Mouse (Mus musculus) forebrain, embryonic 12.5 days (tissue): ENCODE data around the gene Rcn3. TPM values are rescaled to one million over a fixed set of nuclear protein-coding genes. Genes with fewer than 3 reads are reported as not detected.

Experiments used
- ATAC-seq: fragments of 200-750 bp; cut with Nextera tagmentation; 2 replicates; pipeline ENCODE4 v1.8.0; 2017; ENCODE audit warnings: moderate TSS enrichment; ENCODE audit not compliant: low FRiP score
- H3K27ac ChIP-seq: fragments of 300-500 bp; sonication (generic); 2 replicates; pipeline ENCODE4 v1.5.1; 2016; ENCODE audit warnings: mild to moderate bottlenecking
- H3K27me3 ChIP-seq: fragments of 300-500 bp; sonication (generic); 2 replicates; pipeline ENCODE4 v1.6.1; 2016; ENCODE audit warnings: mild to moderate bottlenecking
- H3K36me3 ChIP-seq: fragments of 300-500 bp; sonication (generic); replicated peaks from 2 replicates; pipeline ENCODE4 v1.6.1; 2016; ENCODE audit warnings: mild to moderate bottlenecking
- H3K4me1 ChIP-seq: fragments of 300-500 bp; sonication (generic); 2 replicates; pipeline ENCODE4 v1.6.1; 2016
- H3K4me2 ChIP-seq: fragments of 300-500 bp; sonication (generic); 2 replicates; pipeline ENCODE4 v1.6.1; 2016; ENCODE audit warnings: mild to moderate bottlenecking, moderate library complexity
- H3K4me3 ChIP-seq: fragments of 300-500 bp; sonication (generic); replicated peaks from 2 replicates; pipeline ENCODE4 v1.5.1; 2016; ENCODE audit warnings: mild to moderate bottlenecking
- H3K9ac ChIP-seq: fragments of 300-500 bp; sonication (generic); 2 replicates; pipeline ENCODE4 v1.6.1; 2016; ENCODE audit warnings: mild to moderate bottlenecking
- H3K9me3 ChIP-seq: fragments of 300-500 bp; sonication (generic); 2 replicates; pipeline ENCODE4 v1.6.1; 2016
- WGBS: fragments of 180-500 bp; shearing (Covaris S2); methylation state at CpG from one replicate; pipeline ENCODE4 v1.1.7; 2016; 5-methylcytosine and 5-hydroxymethylcytosine counted together
- polyA plus RNA-seq: library from polyadenylated mRNA; unstranded; fragments of >200 nt; fragmentation: Nextera tagmentation; extraction: Ambion mirVana; gene quantifications from 2 replicates; pipeline ENCODE4 v1.2.1, GENCODE M21; 2016

Rcn3 gene
- polyA plus RNA-seq, 1 experiment from 2014 or later: 101 TPM

GRCm38 (mm10) chr7:45048923-45049657 lies 42.9 kb downstream of the Rcn3 start:
- peaks cover 27% of the 10 kb centered on the region for H3K4me1 ChIP-seq
- H3K36me3 ChIP-seq: peaks cover 65% of the 10 kb centered on the region
- WGBS: 96% methylated on average over 23 of the region's 23 CpGs

DNA sequence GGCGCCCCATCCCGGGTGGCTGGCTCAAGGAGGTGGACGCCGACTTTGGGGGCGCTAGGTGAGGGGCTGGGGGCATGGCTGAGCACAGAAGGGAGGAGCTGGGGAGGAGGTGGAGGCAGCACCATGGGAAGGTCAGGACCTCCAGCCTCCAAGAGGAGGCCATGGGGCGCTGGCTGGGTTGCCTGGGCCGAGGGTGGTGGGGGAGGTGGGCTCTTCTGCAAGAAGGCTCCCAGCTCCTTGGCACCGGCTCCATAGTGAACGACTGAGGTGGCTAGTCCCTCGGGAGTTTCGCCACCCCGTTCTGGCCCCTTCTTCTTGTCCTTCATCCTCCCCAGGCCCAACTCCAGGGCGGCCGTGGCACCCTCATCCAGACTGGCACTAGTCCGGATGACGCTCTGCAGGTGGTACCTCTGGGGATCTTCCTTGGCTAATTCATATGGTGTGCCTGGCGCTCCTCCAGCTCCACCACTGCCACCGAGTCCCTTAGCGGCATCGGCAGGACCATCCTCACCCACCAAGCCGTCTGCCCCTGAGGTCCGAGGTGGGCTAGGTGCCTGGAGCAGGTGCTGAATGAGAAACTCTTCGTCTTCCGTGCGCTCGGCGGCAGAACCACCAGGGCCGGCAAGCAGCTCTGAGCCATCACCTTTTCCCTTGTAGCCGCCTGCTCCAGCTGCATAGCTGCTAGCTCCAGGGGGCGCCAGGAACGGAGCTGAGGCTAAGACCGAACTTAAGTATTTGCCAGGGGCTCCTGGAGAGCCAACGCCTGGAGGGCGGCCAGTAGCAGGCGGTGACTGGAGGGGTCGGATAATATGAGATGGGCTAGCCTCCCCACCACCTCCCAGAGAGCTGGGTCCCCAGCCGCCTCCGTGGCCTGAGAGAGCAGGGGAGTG lies 43.8 kb downstream of the Rcn3 start:
- Histone ChIP-seq H3K27me3 (no peaks in the 10 kb centered on the region), H3K4me3 (no peak overlapping the region), H3K36me3 (peaks cover 74% of the 10 kb centered on the region), H3K9ac (no peak overlapping the region), H3K27ac (no peak overlapping the region), H3K4me1 (peaks cover 22% of the 10 kb centered on the region), H3K4me2 (no peak overlapping the region), H3K9me3 (no peaks in the 10 kb centered on the region)
- ATAC-seq: no peak
- 93% methylated on average over 38 of the region's 38 CpGs for WGBS

More at GRCm38 (mm10) chr7:45048923-45049657, 42.9 kb downstream of the Rcn3 start:
- Histone ChIP-seq H3K27me3 (no peaks in the 10 kb centered on the region), H3K4me2 (no peak overlapping the region), H3K9ac (no peak overlapping the region), H3K4me3 (no peak overlapping the region), H3K27ac (no peak overlapping the region), H3K9me3 (no peaks in the 10 kb centered on the region)
- no peak for ATAC-seq

- peaks cover 22% of the 10 kb centered on the region for H3K4me1 ChIP-seq
- H3K27ac ChIP-seq: no peak overlapping the region
- no peak overlapping the region for H3K4me2 ChIP-seq
- ATAC-seq: no peak
- 98% methylated on average over 14 of the region's 14 CpGs for WGBS
- H3K36me3 ChIP-seq: peaks cover 81% of the 10 kb centered on the region
- H3K4me3 ChIP-seq: no peak overlapping the region
- H3K9ac ChIP-seq: no peak overlapping the region
- no peaks in the 10 kb centered on the region for H3K27me3 ChIP-seq
- H3K9me3 ChIP-seq: no peaks in the 10 kb centered on the region
Measured at GRCm38 (mm10) chr7:45047491-45047890, 44.5 kb downstream of the Rcn3 start.

DNA sequence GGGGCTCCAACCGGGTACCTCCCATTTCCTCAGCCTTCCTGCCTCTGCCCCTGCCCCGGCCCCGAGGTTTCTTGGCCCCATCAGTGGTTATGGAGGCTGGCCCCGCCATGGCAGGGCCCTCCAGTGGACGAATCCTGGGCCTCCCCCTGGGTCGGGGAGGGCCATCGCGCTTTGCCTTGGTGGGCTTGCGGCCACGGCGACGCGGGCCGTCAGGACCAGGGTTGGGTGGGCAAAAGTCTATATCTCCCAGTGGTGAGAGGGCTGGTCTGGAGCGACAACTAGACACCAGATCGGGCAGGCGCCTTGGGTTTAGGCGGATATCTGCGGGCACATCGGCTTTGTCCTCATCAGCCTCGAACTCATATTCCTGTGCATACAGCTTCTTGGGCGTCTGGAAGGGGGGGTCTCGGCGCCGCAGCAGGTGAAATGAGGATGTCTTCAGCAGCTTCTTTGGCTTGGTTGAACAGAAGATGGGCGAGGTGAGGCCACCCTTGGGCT lies 45.1 kb downstream of the Rcn3 start:
- H3K9me3 ChIP-seq: no peaks in the 10 kb centered on the region
- ATAC-seq: no peak
- no peaks in the 10 kb centered on the region for H3K27me3 ChIP-seq
- no peak overlapping the region for H3K9ac ChIP-seq
- 97% methylated on average over 26 of the region's 26 CpGs for WGBS
- no peak overlapping the region for H3K4me2 ChIP-seq
- H3K4me3 ChIP-seq: no peak overlapping the region
- H3K36me3 ChIP-seq: peaks cover 87% of the 10 kb centered on the region
- H3K27ac ChIP-seq: no peak overlapping the region
- peaks cover 21% of the 10 kb centered on the region for H3K4me1 ChIP-seq

DNA sequence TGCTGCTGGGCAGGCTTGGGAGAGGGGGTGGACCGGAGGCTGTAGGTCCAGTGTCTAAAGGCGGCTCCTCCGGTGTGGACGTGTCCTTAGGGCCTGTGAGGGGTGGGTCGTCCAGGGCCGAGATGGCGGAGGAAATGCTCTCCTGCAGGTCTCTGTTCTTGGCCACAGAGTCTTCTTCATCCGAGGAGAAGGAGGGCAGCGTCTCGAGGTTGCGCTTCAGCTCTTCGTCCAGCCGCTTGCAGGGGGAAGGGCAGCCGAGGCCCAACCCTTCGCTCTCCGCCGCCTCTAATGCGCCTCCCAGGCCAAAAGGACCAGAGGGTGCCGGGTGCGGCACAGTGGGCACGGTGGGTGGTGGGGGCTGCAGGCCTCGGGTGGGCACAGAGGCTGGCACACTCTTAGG lies 46.3 kb downstream of the Rcn3 start:
- Histone ChIP-seq H3K36me3 (peaks cover 99% of the 10 kb centered on the region), H3K4me1 (peaks cover 9% of the 10 kb centered on the region), H3K4me3 (no peak overlapping the region), H3K9ac (no peak overlapping the region), H3K4me2 (no peak overlapping the region), H3K27ac (no peak overlapping the region), H3K27me3 (no peaks in the 10 kb centered on the region), H3K9me3 (no peaks in the 10 kb centered on the region)
- no peak for ATAC-seq
- 94% methylated on average over 22 of the region's 22 CpGs for WGBS

GRCm38 (mm10) chr7:45043307-45043706 lies 48.7 kb downstream of the Rcn3 start:
- H3K4me3 ChIP-seq: no peak overlapping the region
- H3K36me3 ChIP-seq: peaks cover 99% of the 10 kb centered on the region
- ATAC-seq: no peak
- no peaks in the 10 kb centered on the region for H3K27me3 ChIP-seq
- no peaks in the 10 kb centered on the region for H3K9me3 ChIP-seq
- WGBS: 96% methylated on average over 14 of the region's 14 CpGs
- H3K9ac ChIP-seq: no peak overlapping the region
- no peak overlapping the region for H3K27ac ChIP-seq
- H3K4me1 ChIP-seq: 0 out of 2 replicates have a peak, but pooled peaks cover 2% of the 10 kb centered on the region
- no peak overlapping the region for H3K4me2 ChIP-seq

GRCm38 (mm10) chr7:45040851-45041250 lies 51.2 kb downstream of the Rcn3 start:
- 93% methylated on average over 9 of the region's 9 CpGs for WGBS

GRCm38 (mm10) chr7:45038411-45038810 lies 53.6 kb downstream of the Rcn3 start:
- no peaks in the 10 kb centered on the region for H3K4me1 ChIP-seq
- WGBS: 92% methylated on average over 9 of the region's 9 CpGs
- H3K4me2 ChIP-seq: no peak overlapping the region
- peaks cover 99% of the 10 kb centered on the region for H3K36me3 ChIP-seq
- H3K27me3 ChIP-seq: no peaks in the 10 kb centered on the region
- H3K27ac ChIP-seq: no peak overlapping the region
- no peak overlapping the region for H3K9ac ChIP-seq
- no peaks in the 10 kb centered on the region for H3K9me3 ChIP-seq
- ATAC-seq: no peak
- no peak overlapping the region for H3K4me3 ChIP-seq

More at GRCm38 (mm10) chr7:45040851-45041250, 51.2 kb downstream of the Rcn3 start:
- 0 out of 2 replicates have a peak overlapping the region, but pooled peaks have one; percentile 5 for H3K27ac ChIP-seq
- no peaks in the 10 kb centered on the region for H3K4me1 ChIP-seq
- no peaks in the 10 kb centered on the region for H3K27me3 ChIP-seq
- no peaks in the 10 kb centered on the region for H3K9me3 ChIP-seq
- no peak for ATAC-seq
- peaks cover 99% of the 10 kb centered on the region for H3K36me3 ChIP-seq
- no peak overlapping the region for H3K4me3 ChIP-seq
- no peak overlapping the region for H3K9ac ChIP-seq
- H3K4me2 ChIP-seq: no peak overlapping the region

DNA sequence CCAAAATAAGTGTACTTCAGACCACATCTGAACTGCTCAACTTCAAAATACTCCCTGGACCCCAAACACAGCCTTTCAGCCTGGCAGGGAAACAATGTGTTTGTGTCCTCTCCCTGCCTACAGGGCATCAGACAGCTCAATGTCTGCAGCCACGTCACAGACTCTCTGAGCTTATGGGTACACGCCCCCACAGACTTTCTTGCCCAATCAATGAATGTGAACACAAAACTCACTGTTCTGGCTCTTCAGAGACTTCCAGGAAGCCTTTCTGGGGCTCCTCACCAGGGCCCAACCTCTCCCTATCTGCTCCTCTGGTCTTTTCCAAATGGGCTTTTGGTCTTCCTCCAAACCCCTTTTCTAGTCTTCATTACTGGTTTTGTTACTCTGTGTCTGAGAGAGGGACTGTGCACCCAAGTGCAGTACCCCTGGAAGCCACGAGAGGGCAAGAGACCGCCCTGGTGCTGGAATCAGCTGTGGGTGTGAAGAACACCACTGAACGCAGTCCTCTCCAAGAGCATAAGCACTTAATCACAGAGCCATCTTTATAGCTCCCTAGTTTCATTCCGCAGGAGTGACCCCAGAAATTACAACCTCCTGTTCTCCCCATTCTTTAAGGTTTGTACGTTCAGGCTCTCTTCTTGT lies 54.2 kb downstream of the Rcn3 start:
- Histone ChIP-seq H3K9ac (no peak overlapping the region), H3K4me2 (no peak overlapping the region), H3K36me3 (peaks cover 99% of the 10 kb centered on the region), H3K4me1 (no peaks in the 10 kb centered on the region), H3K9me3 (no peaks in the 10 kb centered on the region), H3K27ac (no peak overlapping the region), H3K4me3 (no peak overlapping the region), H3K27me3 (no peaks in the 10 kb centered on the region)
- WGBS: 71% methylated on average over 7 of the region's 7 CpGs
- ATAC-seq: peak; percentile 36; the same call in 1 of the 2 replicates

GRCm38 (mm10) chr7:45036702-45037101 lies 55.3 kb downstream of the Rcn3 start:
- no peak overlapping the region for H3K27ac ChIP-seq
- no peak overlapping the region for H3K4me3 ChIP-seq
- no peak overlapping the region for H3K4me2 ChIP-seq
- H3K27me3 ChIP-seq: no peaks in the 10 kb centered on the region
- no peak; the same call in 1 of the 2 replicates for ATAC-seq
- WGBS: 89% methylated on average over 11 of the region's 11 CpGs
- H3K9me3 ChIP-seq: no peaks in the 10 kb centered on the region
- H3K9ac ChIP-seq: no peak overlapping the region
- peaks cover 99% of the 10 kb centered on the region for H3K36me3 ChIP-seq
- H3K4me1 ChIP-seq: no peaks in the 10 kb centered on the region

DNA sequence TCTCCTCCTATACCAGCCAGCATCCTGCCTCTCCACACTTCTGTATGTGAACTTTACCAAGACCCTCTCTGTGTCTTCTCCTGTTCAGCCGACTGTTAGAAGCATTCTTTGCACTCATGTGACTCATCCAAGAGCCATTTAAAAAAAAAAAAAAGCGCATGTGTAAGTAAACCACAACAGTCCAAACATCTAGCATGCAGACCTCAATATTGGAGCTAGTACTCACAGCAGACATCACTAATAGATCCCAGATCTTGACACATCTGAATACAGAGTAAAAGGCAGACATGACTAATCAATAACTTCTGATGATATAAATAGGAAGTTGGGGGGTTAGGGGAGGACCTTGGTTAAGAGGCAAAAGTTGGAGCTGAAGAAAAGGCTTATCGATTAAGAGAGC lies 56.4 kb downstream of the Rcn3 start:
- H3K36me3 ChIP-seq: peaks cover 99% of the 10 kb centered on the region
- 97% methylated on average over 3 of the region's 3 CpGs for WGBS
- ATAC-seq: no peak

More for the DNA sequence above, 56.4 kb downstream of the Rcn3 start:
- Histone ChIP-seq H3K4me2 (no peak overlapping the region), H3K4me3 (no peak overlapping the region), H3K27me3 (no peaks in the 10 kb centered on the region), H3K4me1 (no peaks in the 10 kb centered on the region), H3K9me3 (no peaks in the 10 kb centered on the region), H3K9ac (no peak overlapping the region), H3K27ac (no peak overlapping the region)
